Mouse (Mus musculus): Measurements from ENCODE around the gene Rnf8. TPM values are rescaled to one million over a fixed set of nuclear protein-coding genes. Genes with fewer than 3 reads are reported as not detected.

The Rnf8 gene
- polyA plus RNA-seq, 1 experiment, result 20.9 TPM

- H3K27me3 ChIP-seq (ENCODE audit: control insufficient read depth, insufficient read depth, insufficient read length), result no peaks in the 10 kb centered on the region
- H3ac ChIP-seq (ENCODE audit: control insufficient read depth, insufficient read length), result no peak overlapping the region
- H3K4me3 ChIP-seq, result no peak overlapping the region
- H3K79me2 ChIP-seq (ENCODE audit: control insufficient read depth, insufficient read depth), result no peaks in the 10 kb centered on the region
- no peak overlapping the region for H3K4me2 ChIP-seq (ENCODE audit: low read depth)
- H3K36me3 ChIP-seq (ENCODE audit: control insufficient read depth, insufficient read depth), result peaks cover 66% of the 10 kb centered on the region
- TF ChIP-seq USF1 (IDR thresholded peaks at IDR 0.05; ENCODE audit: low read depth) (no peak), E2F4 (IDR thresholded peaks at IDR 0.05; ENCODE audit: insufficient read depth) (no peak), CEBPB (IDR thresholded peaks at IDR 0.05; ENCODE audit: insufficient read depth, poor library complexity, severe bottlenecking) (no peak), MAX (IDR thresholded peaks at IDR 0.05; ENCODE audit: low read depth) (no peak), MYOG (IDR thresholded peaks at IDR 0.05; ENCODE audit: control insufficient read depth in 1 of 3, insufficient read depth in 1 of 3, insufficient read length in 2 of 3, low read depth in 2 of 3) (no peak), POLR2A (IDR thresholded peaks at IDR 0.05; ENCODE audit: insufficient read length, low read depth) (no peak), MYOD1 (IDR thresholded peaks at IDR 0.05; ENCODE audit: control insufficient read depth in 1 of 3, insufficient read length in 2 of 3, low read depth in 2 of 3) (no peak), SRF (IDR thresholded peaks at IDR 0.05; ENCODE audit: control insufficient read depth, insufficient read length, low read depth) (no peak), REST (IDR thresholded peaks at IDR 0.05; ENCODE audit: insufficient read depth, insufficient read length) (no peak), TCF12 (IDR thresholded peaks at IDR 0.05; ENCODE audit: insufficient read depth, poor library complexity, severe bottlenecking) (no peak), POLR2AphosphoS2 (IDR thresholded peaks at IDR 0.05; ENCODE audit: insufficient read length, low read depth) (no peak), TCF3 (IDR thresholded peaks at IDR 0.05; ENCODE audit: insufficient read length, low read depth) (no peak)
Observed at GRCm38 (mm10) chr17:29678526-29678925, 63.9 kb downstream of the Rnf8 start.

- Histone ChIP-seq H3K27me3 (ENCODE audit: control insufficient read depth, insufficient read depth, insufficient read length) (no peaks in the 10 kb centered on the region), H3ac (ENCODE audit: control insufficient read depth, insufficient read length) (no peak overlapping the region), H3K36me3 (ENCODE audit: control insufficient read depth, insufficient read depth) (peaks cover 66% of the 10 kb centered on the region), H3K79me2 (ENCODE audit: control insufficient read depth, insufficient read depth) (no peaks in the 10 kb centered on the region), H3K4me2 (ENCODE audit: low read depth) (no peak overlapping the region), H3K4me3 (no peak overlapping the region)
- TF ChIP-seq SRF (IDR thresholded peaks at IDR 0.05; ENCODE audit: control insufficient read depth, insufficient read length, low read depth) (no peak), MYOD1 (IDR thresholded peaks at IDR 0.05; ENCODE audit: control insufficient read depth in 1 of 3, insufficient read length in 2 of 3, low read depth in 2 of 3) (no peak), POLR2AphosphoS2 (IDR thresholded peaks at IDR 0.05; ENCODE audit: insufficient read length, low read depth) (no peak), CEBPB (IDR thresholded peaks at IDR 0.05; ENCODE audit: insufficient read depth, poor library complexity, severe bottlenecking) (no peak), USF1 (IDR thresholded peaks at IDR 0.05; ENCODE audit: low read depth) (no peak), POLR2A (IDR thresholded peaks at IDR 0.05; ENCODE audit: insufficient read length, low read depth) (no peak), MYOG (IDR thresholded peaks at IDR 0.05; ENCODE audit: control insufficient read depth in 1 of 3, insufficient read depth in 1 of 3, insufficient read length in 2 of 3, low read depth in 2 of 3) (no peak), TCF3 (IDR thresholded peaks at IDR 0.05; ENCODE audit: insufficient read length, low read depth) (no peak), TCF12 (IDR thresholded peaks at IDR 0.05; ENCODE audit: insufficient read depth, poor library complexity, severe bottlenecking) (no peak), E2F4 (IDR thresholded peaks at IDR 0.05; ENCODE audit: insufficient read depth) (no peak), MAX (IDR thresholded peaks at IDR 0.05; ENCODE audit: low read depth) (no peak), REST (IDR thresholded peaks at IDR 0.05; ENCODE audit: insufficient read depth, insufficient read length) (no peak)
Observed at GRCm38 (mm10) chr17:29679038-29679767, 64.6 kb downstream of the Rnf8 start.

DNA sequence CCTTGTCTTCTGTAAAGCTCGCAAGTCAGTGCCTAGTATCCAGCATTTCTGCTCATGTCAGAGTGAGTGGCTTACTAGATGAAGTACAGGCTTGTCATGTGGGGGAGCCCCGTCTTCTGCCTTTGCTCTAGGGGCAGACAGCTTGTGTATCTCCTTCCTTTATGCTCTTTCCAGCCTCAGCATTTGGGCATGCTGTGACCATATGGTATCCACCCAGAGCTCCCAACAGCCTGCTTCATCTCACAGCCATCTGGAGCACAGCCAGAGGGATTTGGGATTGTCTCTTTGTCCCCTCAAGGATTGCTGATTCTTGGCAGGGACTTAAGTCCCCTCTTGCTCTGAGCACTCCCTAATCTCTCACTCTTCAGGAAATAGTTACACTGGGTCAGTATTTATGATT is 65.6 kb downstream of the Rnf8 start:
- H3K4me3 ChIP-seq, result no peak overlapping the region
- H3ac ChIP-seq (ENCODE audit: control insufficient read depth, insufficient read length), result no peak overlapping the region
- no peak for TF ChIP-seq REST (IDR thresholded peaks at IDR 0.05; ENCODE audit: insufficient read depth, insufficient read length)
- no peak for TF ChIP-seq MYOG (IDR thresholded peaks at IDR 0.05; ENCODE audit: control insufficient read depth in 1 of 3, insufficient read depth in 1 of 3, insufficient read length in 2 of 3, low read depth in 2 of 3)
- TF ChIP-seq E2F4 (IDR thresholded peaks at IDR 0.05; ENCODE audit: insufficient read depth), result no peak
- TF ChIP-seq POLR2A (IDR thresholded peaks at IDR 0.05; ENCODE audit: insufficient read length, low read depth), result no peak
- TF ChIP-seq MYOD1 (IDR thresholded peaks at IDR 0.05; ENCODE audit: control insufficient read depth in 1 of 3, insufficient read length in 2 of 3, low read depth in 2 of 3), result no peak
- TF ChIP-seq SRF (IDR thresholded peaks at IDR 0.05; ENCODE audit: control insufficient read depth, insufficient read length, low read depth), result no peak
- H3K36me3 ChIP-seq (ENCODE audit: control insufficient read depth, insufficient read depth), result peaks cover 60% of the 10 kb centered on the region
- no peak overlapping the region for H3K4me2 ChIP-seq (ENCODE audit: low read depth)
- no peaks in the 10 kb centered on the region for H3K79me2 ChIP-seq (ENCODE audit: control insufficient read depth, insufficient read depth)
- H3K27me3 ChIP-seq (ENCODE audit: control insufficient read depth, insufficient read depth, insufficient read length), result no peaks in the 10 kb centered on the region

- no peak overlapping the region for H3ac ChIP-seq (ENCODE audit: control insufficient read depth, insufficient read length)
- no peaks in the 10 kb centered on the region for H3K79me2 ChIP-seq (ENCODE audit: control insufficient read depth, insufficient read depth)
- H3K36me3 ChIP-seq (ENCODE audit: control insufficient read depth, insufficient read depth), result peaks cover 56% of the 10 kb centered on the region
- no peak overlapping the region for H3K4me3 ChIP-seq
- no peak overlapping the region for H3K4me2 ChIP-seq (ENCODE audit: low read depth)
- H3K27me3 ChIP-seq (ENCODE audit: control insufficient read depth, insufficient read depth, insufficient read length), result no peaks in the 10 kb centered on the region
- TF ChIP-seq MYOD1 (IDR thresholded peaks at IDR 0.05; ENCODE audit: control insufficient read depth in 1 of 3, insufficient read length in 2 of 3, low read depth in 2 of 3), result no peak
- TF ChIP-seq MYOG (IDR thresholded peaks at IDR 0.05; ENCODE audit: control insufficient read depth in 1 of 3, insufficient read depth in 1 of 3, insufficient read length in 2 of 3, low read depth in 2 of 3), result no peak
- no peak for TF ChIP-seq TCF12 (IDR thresholded peaks at IDR 0.05; ENCODE audit: insufficient read depth, poor library complexity, severe bottlenecking)
- no peak for TF ChIP-seq POLR2AphosphoS2 (IDR thresholded peaks at IDR 0.05; ENCODE audit: insufficient read length, low read depth)
- no peak for TF ChIP-seq TCF3 (IDR thresholded peaks at IDR 0.05; ENCODE audit: insufficient read length, low read depth)
- no peak for TF ChIP-seq CEBPB (IDR thresholded peaks at IDR 0.05; ENCODE audit: insufficient read depth, poor library complexity, severe bottlenecking)
- no peak for TF ChIP-seq SRF (IDR thresholded peaks at IDR 0.05; ENCODE audit: control insufficient read depth, insufficient read length, low read depth)
- TF ChIP-seq REST (IDR thresholded peaks at IDR 0.05; ENCODE audit: insufficient read depth, insufficient read length), result no peak
Observed at GRCm38 (mm10) chr17:29680921-29681320, 66.3 kb downstream of the Rnf8 start.
